Mouse (Mus musculus) lung, embryonic 15.5 days (tissue): ENCODE measurements at regions not wholly inside any gene's neighbourhood (a gene's known extent, or its start where the extent isn't known, plus 50 kb on each side); places are given as distances from the start of the nearest gene placed in this dataset.

ENCODE experiments used
- ATAC-seq: fragments of 200-750 bp; cut with Nextera tagmentation; 2 replicates; pipeline ENCODE4 v1.8.0; 2017; ENCODE audit warnings: moderate number of reproducible peaks, borderline replicate concordance; ENCODE audit not compliant: low FRiP score, low TSS enrichment; ENCODE audit errors: extremely low read depth
- H3K27ac ChIP-seq: fragments of 300-500 bp; sonication (generic); 2 replicates; pipeline ENCODE4 v1.5.1; 2015; ENCODE audit warnings: moderate library complexity, mild to moderate bottlenecking, inconsistent platforms
- H3K27me3 ChIP-seq: fragments of 300-500 bp; sonication (generic); 2 replicates; pipeline ENCODE4 v1.6.1; 2015; ENCODE audit warnings: inconsistent platforms
- H3K36me3 ChIP-seq: fragments of 300-500 bp; sonication (generic); 2 replicates; pipeline ENCODE4 v1.6.1; 2015; ENCODE audit warnings: inconsistent platforms
- H3K4me1 ChIP-seq: fragments of 300-500 bp; sonication (generic); 2 replicates; pipeline ENCODE4 v1.6.1; 2015; ENCODE audit warnings: inconsistent platforms
- H3K4me2 ChIP-seq: fragments of 300-500 bp; sonication (generic); 2 replicates; pipeline ENCODE4 v1.6.1; 2015; ENCODE audit warnings: inconsistent platforms, mild to moderate bottlenecking, moderate library complexity
- H3K4me3 ChIP-seq: fragments of 300-500 bp; sonication (generic); 2 replicates; pipeline ENCODE4 v1.5.1; 2015; ENCODE audit warnings: mild to moderate bottlenecking, inconsistent platforms
- H3K9ac ChIP-seq: fragments of 300-500 bp; sonication (generic); 2 replicates; pipeline ENCODE4 v1.6.1; 2015; ENCODE audit warnings: inconsistent platforms
- H3K9me3 ChIP-seq: fragments of 300-500 bp; sonication (generic); 2 replicates; pipeline ENCODE4 v1.6.1; 2016; ENCODE audit warnings: inconsistent platforms
- WGBS: fragments of 180-500 bp; shearing (Covaris S2); methylation state at CpG from one replicate; pipeline ENCODE4 v1.1.7; 2015; 5-methylcytosine and 5-hydroxymethylcytosine counted together

DNA sequence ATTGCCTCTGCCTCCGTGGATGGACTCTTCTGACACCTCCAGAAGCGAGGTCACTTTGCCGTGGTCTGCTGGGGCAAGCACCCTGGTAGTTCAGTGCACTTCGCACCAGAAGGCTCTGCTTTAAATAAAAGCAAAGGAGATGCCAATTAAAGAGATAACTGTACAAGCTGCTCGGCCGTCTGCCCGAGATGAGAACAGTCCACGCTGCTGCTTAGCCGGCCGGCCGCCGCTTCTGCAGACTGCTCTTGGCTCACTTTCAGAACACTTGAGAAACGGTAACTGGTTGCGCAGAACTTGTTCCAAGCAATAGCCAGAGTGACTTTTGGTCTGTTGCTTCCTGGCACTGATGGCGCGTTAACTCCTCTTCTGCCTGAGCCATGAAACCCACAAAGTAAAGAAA is 121.0 kb upstream of the Rreb1 start:
- 28% methylated on average over 16 of the region's 16 CpGs for WGBS
- Histone ChIP-seq H3K4me1 (0 out of 2 replicates have a peak, but pooled peaks cover 8% of the 10 kb centered on the region), H3K9ac (no peak overlapping the region), H3K27me3 (no peaks in the 10 kb centered on the region), H3K27ac (peak overlapping the region; percentile 53), H3K36me3 (no peaks in the 10 kb centered on the region), H3K9me3 (no peaks in the 10 kb centered on the region), H3K4me2 (peak overlapping the region; percentile 14; the same call in 1 of the 2 replicates), H3K4me3 (peak overlapping the region; percentile 3; the same call in 1 of the 2 replicates)
- peak; percentile 53; the same call in 1 of the 2 replicates for ATAC-seq

DNA sequence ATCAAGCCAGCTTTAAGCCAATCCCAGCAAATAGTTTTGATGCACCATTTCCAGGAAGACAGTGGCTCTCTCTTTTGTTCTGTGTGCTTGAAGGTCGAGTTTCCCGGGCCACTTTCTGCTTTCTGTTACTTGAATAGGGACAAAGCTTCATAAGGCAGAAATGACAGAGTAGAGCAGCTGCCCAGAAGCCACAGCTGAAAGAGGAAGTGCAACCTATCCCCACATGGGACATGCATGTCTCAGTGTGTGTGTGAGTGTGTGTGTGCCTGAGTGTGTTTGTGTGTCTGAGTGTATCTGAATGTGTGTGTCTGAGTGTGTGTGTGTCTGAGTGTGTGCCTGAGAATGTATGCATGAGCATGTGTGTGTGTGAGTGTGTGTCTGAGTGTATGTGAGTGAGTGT is 120.2 kb upstream of the Rreb1 start:
- Histone ChIP-seq H3K27ac (no peak overlapping the region; the same call in 1 of the 2 replicates), H3K4me1 (0 out of 2 replicates have a peak, but pooled peaks cover 8% of the 10 kb centered on the region), H3K9me3 (no peaks in the 10 kb centered on the region), H3K4me3 (no peak overlapping the region), H3K9ac (no peak overlapping the region), H3K4me2 (no peak overlapping the region), H3K27me3 (no peaks in the 10 kb centered on the region), H3K36me3 (no peaks in the 10 kb centered on the region)
- WGBS: 40% methylated on average over 2 of the region's 2 CpGs
- no peak for ATAC-seq

DNA sequence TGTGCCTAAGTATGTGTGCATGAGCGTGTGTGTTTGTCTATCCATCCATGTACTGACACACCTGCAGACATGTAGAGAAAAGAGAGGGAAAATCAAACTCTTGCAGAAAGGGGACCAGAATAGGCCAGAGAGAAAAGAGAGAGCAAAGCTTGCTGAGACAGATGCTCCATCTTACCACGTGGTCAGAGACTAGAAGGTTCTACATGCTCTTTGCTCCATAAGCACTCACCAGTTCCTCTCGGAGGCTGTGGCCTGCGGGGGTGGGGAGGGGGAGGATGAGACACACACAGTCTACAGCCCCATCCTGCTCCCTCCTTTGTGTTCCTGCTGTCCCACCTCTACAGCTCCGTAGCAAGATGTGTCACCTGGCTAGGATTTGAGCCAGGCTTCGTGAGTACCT is 119.7 kb upstream of the Rreb1 start:
- H3K36me3 ChIP-seq: no peaks in the 10 kb centered on the region
- H3K4me2 ChIP-seq: no peak overlapping the region
- no peak overlapping the region for H3K9ac ChIP-seq
- no peaks in the 10 kb centered on the region for H3K9me3 ChIP-seq
- ATAC-seq: no peak
- no peak overlapping the region for H3K27ac ChIP-seq
- H3K27me3 ChIP-seq: no peaks in the 10 kb centered on the region
- 0 out of 2 replicates have a peak, but pooled peaks cover 8% of the 10 kb centered on the region for H3K4me1 ChIP-seq
- WGBS: 78% methylated on average over 6 of the region's 6 CpGs
- no peak overlapping the region for H3K4me3 ChIP-seq

DNA sequence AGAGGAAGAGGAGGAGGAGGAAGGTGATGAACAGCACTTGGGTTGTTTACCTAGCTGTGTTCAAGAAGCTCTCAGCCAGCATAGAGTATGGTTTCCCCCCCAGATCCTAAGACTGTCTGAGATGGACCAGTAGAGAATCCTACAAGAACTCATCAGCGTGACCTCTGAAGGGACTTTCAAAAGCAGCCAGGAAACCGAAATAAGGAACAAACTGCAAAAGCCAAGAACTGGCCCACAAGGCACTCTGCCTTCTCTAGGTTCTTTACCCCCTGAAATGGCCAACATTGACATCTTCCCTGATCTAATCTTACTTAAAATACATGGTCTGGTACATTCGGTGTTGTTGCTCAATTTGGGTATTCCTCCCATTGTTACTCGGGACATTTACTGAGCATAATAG is 118.1 kb upstream of the Rreb1 start:
- Histone ChIP-seq H3K4me1 (0 out of 2 replicates have a peak, but pooled peaks cover 8% of the 10 kb centered on the region), H3K27me3 (no peaks in the 10 kb centered on the region), H3K9me3 (no peaks in the 10 kb centered on the region), H3K36me3 (no peaks in the 10 kb centered on the region), H3K4me2 (no peak overlapping the region), H3K4me3 (no peak overlapping the region), H3K9ac (no peak overlapping the region), H3K27ac (no peak overlapping the region)
- ATAC-seq: no peak
- WGBS: 84% methylated on average over 4 of the region's 4 CpGs

DNA sequence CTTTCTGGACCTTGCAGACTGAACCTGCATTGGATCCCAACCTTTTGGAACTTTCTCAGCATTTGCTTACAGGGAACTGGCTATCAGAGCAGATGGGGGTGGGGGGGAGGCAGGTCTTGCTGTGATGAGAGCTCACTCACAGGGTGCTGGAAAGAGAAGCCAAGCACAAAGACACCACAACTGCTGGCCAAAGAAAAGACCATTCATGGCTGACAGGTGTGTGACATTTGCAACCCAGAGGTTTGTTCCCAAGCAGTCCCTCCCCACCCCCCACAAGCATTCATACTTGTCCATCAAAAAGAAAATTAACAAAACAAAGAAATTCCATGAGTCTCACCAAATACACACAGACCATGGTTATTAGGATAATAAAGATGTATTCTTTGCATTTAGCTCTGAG is 117.5 kb upstream of the Rreb1 start:
- no peaks in the 10 kb centered on the region for H3K36me3 ChIP-seq
- H3K4me3 ChIP-seq: no peak overlapping the region
- H3K9me3 ChIP-seq: no peaks in the 10 kb centered on the region
- no peak for ATAC-seq
- 0 out of 2 replicates have a peak, but pooled peaks cover 8% of the 10 kb centered on the region for H3K4me1 ChIP-seq
- H3K4me2 ChIP-seq: no peak overlapping the region
- no peaks in the 10 kb centered on the region for H3K27me3 ChIP-seq
- H3K27ac ChIP-seq: no peak overlapping the region
- no peak overlapping the region for H3K9ac ChIP-seq

DNA sequence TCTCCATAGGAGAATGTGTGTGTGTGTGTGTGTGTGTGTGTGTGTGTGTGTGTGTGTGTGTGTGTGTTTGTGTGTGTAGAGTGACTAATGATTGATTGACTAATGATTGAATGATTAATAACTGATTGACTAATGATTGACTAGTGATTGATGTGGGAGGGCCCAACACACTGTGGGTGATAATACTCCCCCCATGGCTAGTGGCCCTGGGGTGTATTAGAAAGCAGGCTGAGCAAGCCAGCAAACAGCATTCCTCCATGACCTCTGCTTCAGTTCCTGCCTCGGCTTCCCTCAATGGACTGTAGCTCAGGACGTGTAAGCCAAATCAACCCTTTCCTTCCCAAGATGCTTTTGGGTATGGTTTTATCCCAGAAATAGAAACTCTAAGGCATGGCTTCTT is 114.1 kb upstream of the Rreb1 start:
- no peak for ATAC-seq
- Histone ChIP-seq H3K27ac (no peak overlapping the region), H3K36me3 (no peaks in the 10 kb centered on the region), H3K27me3 (no peaks in the 10 kb centered on the region), H3K4me2 (no peak overlapping the region), H3K4me1 (peaks cover 16% of the 10 kb centered on the region; the same call in 1 of the 2 replicates), H3K9me3 (no peaks in the 10 kb centered on the region), H3K9ac (no peak overlapping the region), H3K4me3 (no peak overlapping the region)
- 69% methylated on average over 2 of the region's 2 CpGs for WGBS

DNA sequence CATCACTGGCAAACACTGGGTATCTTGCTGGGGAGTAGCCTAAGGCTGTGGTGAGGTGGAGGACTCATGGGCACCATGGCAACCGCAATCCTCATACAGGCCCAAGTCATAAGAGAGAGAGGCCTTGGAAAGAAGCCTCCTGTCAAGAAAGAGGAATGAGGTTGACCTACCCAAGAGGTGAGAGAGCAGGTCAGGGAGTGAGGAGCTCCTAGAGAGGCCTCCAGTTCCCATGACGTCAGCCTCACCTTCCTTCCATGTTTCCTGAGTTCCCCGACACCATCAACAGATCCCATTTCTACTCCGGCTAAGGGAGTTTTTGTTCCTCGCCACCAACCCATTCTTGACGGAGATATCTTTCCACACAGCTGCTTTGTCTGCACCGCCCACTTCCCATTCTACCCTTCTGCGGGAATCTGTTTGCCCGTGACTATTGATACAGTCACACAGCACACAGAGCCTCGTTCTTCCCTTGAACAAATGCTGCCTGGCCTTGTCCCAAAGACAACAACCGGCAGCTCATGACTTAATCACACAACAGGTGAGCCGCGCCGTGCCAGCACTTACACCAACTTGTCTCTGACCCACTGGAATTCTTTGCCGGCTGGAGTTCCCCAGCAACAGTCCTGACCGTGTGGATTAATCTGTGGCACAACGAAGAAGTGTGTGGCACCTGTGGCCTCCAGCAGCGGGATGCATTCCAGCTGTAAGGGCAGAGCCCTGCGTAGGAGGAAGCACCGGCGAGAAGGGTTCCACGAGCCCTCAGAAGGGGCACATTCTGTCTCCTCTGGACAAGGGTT is 111.8 kb upstream of the Rreb1 start:
- Histone ChIP-seq H3K27me3 (no peaks in the 10 kb centered on the region), H3K27ac (peak overlapping the region; percentile 83), H3K9ac (no peak overlapping the region), H3K4me2 (peak overlapping the region; percentile 23), H3K36me3 (no peaks in the 10 kb centered on the region), H3K9me3 (no peaks in the 10 kb centered on the region), H3K4me1 (peaks cover 16% of the 10 kb centered on the region; the same call in 1 of the 2 replicates), H3K4me3 (no peak overlapping the region)
- 43% methylated on average over 22 of the region's 22 CpGs for WGBS
- peak; percentile 53; the same call in 1 of the 2 replicates for ATAC-seq

DNA sequence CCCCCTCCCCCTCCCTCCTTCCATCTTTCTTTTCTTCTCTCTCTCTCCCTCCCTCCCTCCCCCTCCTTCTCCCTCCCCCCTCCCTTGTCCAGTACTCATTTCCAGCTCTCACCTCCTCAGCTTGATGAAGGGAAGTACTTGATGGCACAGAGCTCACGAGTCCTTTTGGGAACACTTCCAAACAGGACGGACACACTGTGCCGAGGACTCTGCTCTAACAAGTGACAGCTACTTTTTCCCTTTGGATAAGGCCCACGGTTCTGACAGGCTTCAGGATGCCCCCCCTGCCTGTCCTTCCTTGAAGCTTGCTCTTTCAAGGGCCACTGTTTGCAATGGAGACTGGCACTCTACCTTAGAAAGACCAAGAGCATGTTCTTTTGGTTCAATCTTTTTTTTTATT is 110.8 kb upstream of the Rreb1 start:
- whole genome bisulfite sequencing: 8% methylated on average over 4 of the region's 4 CpGs

DNA sequence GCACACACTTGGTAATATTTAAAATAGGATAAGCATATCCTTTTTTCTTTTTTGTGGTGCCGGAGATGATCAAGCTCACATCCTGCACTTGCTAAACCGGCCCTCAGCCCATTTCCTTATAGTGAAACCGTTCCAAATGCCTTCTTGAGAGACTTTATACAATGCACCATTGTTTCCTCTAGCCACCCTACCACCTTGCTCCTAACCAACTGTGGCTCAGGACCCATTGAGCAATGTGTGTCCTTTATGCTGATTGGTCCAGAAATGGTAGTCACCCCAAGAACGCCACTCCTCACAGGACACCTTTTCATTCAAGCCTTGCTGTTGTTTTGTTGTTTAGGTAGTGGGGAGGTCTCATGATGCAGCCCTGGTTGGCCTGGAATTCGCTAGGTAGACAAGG is 110.3 kb upstream of the Rreb1 start:
- Histone ChIP-seq H3K4me3 (no peak overlapping the region), H3K4me2 (no peak overlapping the region), H3K9ac (no peak overlapping the region), H3K36me3 (no peaks in the 10 kb centered on the region), H3K9me3 (no peaks in the 10 kb centered on the region), H3K27me3 (no peaks in the 10 kb centered on the region), H3K4me1 (peaks cover 16% of the 10 kb centered on the region; the same call in 1 of the 2 replicates), H3K27ac (peak overlapping the region; percentile 63)
- no peak for ATAC-seq
- 62% methylated on average over 5 of the region's 5 CpGs for WGBS

More for the DNA sequence above, 110.8 kb upstream of the Rreb1 start:
- Histone ChIP-seq H3K27ac (peak overlapping the region; percentile 63), H3K36me3 (no peaks in the 10 kb centered on the region), H3K9ac (no peak overlapping the region), H3K4me2 (no peak overlapping the region), H3K27me3 (no peaks in the 10 kb centered on the region), H3K9me3 (no peaks in the 10 kb centered on the region), H3K4me1 (peaks cover 16% of the 10 kb centered on the region; the same call in 1 of the 2 replicates), H3K4me3 (no peak overlapping the region)
- no peak; the same call in 1 of the 2 replicates for ATAC-seq

DNA sequence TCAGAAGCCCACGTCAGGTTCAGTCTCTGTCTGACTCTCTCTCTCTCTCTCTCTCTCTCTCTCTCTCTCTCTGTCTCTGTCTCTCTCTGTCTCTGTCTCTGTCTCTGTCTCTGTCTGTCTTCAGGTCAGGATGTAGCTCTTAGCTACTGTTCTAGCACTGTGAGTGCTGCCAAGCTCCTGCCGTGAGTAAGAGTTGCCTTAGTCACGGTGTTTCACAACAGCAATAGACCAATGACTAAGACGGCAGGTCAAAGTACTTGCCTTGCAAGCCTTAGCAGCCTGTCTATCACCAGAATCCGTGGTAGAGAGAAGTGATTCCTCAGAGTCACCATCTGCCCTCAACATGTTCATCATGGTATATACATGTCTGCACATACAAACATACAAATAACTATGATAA is 107.1 kb upstream of the Rreb1 start:
- no peak overlapping the region for H3K9ac ChIP-seq

DNA sequence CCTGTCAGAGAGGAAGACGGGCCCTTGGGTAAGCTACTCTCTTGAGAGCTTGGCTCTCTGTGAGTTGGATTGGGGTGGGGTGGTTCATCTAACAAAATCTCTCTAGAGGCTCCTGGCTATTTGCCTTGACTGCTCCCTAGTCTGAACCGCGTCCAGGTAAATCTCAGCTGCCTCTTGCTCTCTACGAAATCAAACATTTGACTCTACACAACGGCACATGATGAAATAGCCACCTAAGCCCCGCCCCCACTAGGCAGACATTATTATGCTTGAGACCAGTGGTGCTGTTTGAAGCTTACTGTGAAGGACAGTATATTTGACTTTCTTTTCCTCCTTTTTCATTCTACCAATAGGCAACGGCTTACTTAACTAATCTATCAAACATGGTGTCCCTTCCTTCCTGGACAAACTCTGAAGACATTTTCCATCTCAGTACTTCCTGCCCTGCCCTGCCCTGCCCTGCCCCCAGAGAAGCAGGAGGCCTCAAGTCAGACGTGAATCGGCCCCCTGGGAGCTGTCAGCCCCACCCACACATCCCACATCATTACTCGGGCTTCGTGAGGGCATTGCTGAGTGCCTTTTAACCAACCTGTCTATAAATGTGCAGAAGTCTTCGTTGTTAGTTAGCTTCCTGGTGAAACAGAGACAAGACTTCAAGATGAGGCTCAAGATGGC is 103.4 kb upstream of the Rreb1 start:
- H3K4me3 ChIP-seq: no peak overlapping the region
- H3K9me3 ChIP-seq: no peaks in the 10 kb centered on the region
- no peak overlapping the region for H3K4me2 ChIP-seq
- no peaks in the 10 kb centered on the region for H3K27me3 ChIP-seq
- ATAC-seq: peak; percentile 19; the same call in 1 of the 2 replicates
- 52% methylated on average over 12 of the region's 12 CpGs for WGBS
- no peaks in the 10 kb centered on the region; the same call in 1 of the 2 replicates for H3K4me1 ChIP-seq
- H3K27ac ChIP-seq: no peak overlapping the region; the same call in 1 of the 2 replicates
- no peak overlapping the region for H3K9ac ChIP-seq
- no peaks in the 10 kb centered on the region for H3K36me3 ChIP-seq

More for the DNA sequence above, 107.1 kb upstream of the Rreb1 start:
- Histone ChIP-seq H3K36me3 (no peaks in the 10 kb centered on the region), H3K4me3 (no peak overlapping the region), H3K27me3 (no peaks in the 10 kb centered on the region), H3K9me3 (no peaks in the 10 kb centered on the region), H3K4me2 (no peak overlapping the region), H3K27ac (no peak overlapping the region), H3K4me1 (peaks cover 16% of the 10 kb centered on the region; the same call in 1 of the 2 replicates)
- WGBS: 71% methylated on average over 5 of the region's 5 CpGs
- ATAC-seq: no peak

DNA sequence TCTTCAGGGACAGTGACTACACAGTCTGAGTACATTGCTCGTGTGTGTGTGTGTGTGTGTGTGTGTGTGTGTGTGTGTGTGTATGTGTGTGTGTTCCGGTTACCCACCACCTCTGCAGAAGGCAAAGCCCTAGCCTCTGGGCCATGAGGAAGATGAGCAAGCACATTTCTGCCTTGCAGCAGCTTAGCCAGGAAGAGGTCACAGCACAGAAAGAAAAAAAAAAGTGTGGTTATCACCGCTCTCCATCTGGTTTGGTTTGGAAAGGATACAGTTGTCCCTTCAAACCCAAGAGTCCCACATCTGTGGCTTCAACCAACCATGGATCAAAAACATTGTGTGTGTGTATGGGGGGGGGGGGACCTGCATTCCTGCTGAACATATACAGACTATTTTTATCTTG is 102.5 kb upstream of the Rreb1 start:
- Histone ChIP-seq H3K36me3 (no peaks in the 10 kb centered on the region), H3K9ac (no peak overlapping the region), H3K9me3 (no peaks in the 10 kb centered on the region), H3K4me1 (no peaks in the 10 kb centered on the region; the same call in 1 of the 2 replicates), H3K27me3 (no peaks in the 10 kb centered on the region), H3K4me3 (no peak overlapping the region), H3K27ac (no peak overlapping the region), H3K4me2 (no peak overlapping the region)
- ATAC-seq: no peak
- 82% methylated on average over 3 of the region's 3 CpGs for WGBS
